Mouse (Mus musculus): Measurements from ENCODE around the gene Srsf2. TPM values are rescaled to one million over a fixed set of nuclear protein-coding genes. Genes with fewer than 3 reads are reported as not detected.
"Not testable (repeated sequence)": the region's sequence is repeated elsewhere in the genome, so short reads cannot be mapped to it uniquely, and the experiment has no call there.

Srsf2 gene
- 100 to 1,000 TPM; 235 to 275 TPM for total RNA-seq (2021)
- long read RNA-seq, experiment 1, transcript Srsf2-201 (3 exons, 1,899 nt), result major isoform, 237 of 294 reads
- long read RNA-seq, experiment 1, partial matches to known transcripts, result 22 of 294 reads
- long read RNA-seq, experiment 1, other reads (novel, unspliced or antisense), result 27 of 294 reads
- long read RNA-seq, experiment 2, transcript Srsf2-201 (3 exons, 1,899 nt), result major isoform, 93 of 122 reads
- long read RNA-seq, experiment 2, partial matches to known transcripts, result 13 of 122 reads
- long read RNA-seq, experiment 2, other reads (novel, unspliced or antisense), result 13 of 122 reads

GRCm38 (mm10) chr11:116852891-116853511 lies at the start of gene Srsf2:
TSS of gene Srsf2 (minus strand) at chr11:116853094.
- peak; percentile 95 to 97 for DNase-seq

GRCm38 (mm10) chr11:116902588-116902987 lies 49.7 kb upstream of the Srsf2 start:
- DNase-seq, result not testable (repeated sequence)

DNA sequence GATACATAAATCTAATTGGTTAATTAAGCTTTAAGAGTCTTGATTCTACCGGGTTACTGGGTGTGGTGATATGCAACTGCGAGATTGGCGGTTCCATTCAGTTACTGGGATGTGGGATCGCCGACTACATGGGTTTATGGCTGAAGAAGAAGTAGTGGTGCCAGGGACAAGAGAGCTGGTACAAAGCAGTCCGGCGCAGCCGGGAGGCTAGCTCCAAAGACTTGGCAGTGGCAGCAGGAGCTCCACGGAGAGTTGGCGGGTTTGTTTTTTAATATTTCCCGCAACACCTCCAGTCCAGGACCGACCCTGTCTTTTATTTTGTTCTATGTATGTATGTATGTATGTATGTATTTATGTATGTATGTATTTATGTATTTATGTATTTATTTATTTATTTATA lies 46.4 kb upstream of the Srsf2 start:
- DNase-seq, result no peak

- DNase-seq, result no peak
These were observed 42.5 kb upstream of the Srsf2 start for GRCm38 (mm10) chr11:116895402-116895801.

DNA sequence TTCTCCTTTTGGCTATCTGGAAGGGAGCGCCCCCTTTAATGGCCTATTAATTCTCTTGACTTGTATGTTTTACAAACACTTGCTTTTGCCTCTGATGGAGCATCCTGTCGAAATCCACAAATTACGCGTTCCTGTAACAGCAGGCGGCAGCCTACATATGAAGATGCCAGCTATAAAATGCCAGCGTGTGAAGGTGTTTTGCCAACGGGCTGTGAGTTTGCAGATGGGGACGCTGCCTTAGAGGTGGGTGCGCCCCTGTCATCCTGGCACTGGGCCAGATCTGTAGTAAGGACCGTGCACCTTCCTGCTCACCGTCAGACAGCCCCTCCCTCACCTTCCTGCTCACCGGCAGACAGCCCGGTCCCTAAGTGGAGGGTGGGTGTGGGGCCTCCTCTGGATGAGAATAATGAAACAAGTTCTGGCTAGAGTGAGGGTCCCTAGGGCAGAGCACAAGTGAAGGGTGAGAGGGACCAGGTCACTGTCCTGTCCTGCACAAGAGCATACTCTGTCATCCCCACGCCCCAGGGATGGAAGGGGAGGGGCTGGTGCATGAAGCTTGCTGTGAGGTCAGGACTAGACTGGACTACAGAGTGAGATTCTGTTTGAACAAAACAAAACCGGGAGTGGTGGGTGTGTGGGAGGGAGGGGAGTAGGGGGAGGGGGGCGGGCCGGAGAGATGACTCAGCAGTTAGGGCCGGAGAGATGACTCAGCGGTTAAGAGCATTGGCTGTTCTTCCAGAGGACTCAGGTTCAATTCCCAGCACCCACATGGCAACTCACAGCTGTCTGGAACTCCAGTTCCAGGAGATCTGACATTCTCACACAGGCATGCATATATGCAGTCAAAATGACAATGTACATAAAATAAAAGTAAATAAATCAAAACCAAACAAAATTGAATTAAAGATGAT lies 40.9 kb upstream of the Srsf2 start:
- DNase-seq, result no peak

- no peak for DNase-seq
These were observed 34.2 kb upstream of the Srsf2 start for GRCm38 (mm10) chr11:116887136-116887535.

DNA sequence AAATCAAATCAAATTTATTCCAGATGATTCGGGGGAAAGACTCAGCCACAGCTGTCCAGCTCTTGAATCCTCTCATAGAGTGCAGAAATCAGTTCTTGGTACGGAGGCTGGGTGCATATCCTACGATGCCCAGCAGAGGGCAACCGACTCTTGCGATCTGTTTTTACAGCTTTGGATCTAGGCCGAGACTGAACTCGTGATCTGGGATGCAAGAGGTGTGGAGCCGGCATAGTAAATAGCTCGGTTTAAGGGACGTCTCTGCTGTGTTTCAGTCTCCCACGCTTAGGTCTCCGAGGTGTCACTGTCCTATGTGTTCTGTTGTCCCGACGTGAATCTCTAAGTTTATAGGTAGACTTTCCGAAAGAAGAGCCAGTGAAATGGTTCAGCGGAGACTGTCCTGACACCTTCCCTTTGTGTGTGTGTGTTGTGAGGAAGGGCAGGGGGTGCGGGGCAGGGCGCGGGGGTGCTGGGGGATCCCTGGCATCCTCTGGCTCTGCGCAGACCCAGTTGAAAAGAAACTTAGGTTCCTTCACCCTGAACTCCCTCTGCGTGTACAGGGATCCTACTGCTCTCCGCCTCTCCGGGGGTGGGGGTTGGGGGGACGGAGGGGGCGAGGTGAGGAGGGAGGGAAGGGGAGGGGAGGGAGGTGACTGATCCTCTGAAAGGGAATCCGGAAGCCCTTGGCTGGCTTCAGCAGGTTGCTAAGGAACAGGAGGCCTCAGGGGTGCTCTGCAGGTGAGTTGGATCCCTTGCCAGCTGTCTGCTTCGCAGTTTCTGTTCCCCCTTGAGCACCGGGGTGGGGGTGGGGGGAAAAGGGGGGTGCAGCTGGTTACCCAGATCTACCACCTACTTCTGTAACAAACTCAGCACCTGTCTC lies 32.6 kb upstream of the Srsf2 start:
- peak; percentile 74 to 77 for DNase-seq

DNA sequence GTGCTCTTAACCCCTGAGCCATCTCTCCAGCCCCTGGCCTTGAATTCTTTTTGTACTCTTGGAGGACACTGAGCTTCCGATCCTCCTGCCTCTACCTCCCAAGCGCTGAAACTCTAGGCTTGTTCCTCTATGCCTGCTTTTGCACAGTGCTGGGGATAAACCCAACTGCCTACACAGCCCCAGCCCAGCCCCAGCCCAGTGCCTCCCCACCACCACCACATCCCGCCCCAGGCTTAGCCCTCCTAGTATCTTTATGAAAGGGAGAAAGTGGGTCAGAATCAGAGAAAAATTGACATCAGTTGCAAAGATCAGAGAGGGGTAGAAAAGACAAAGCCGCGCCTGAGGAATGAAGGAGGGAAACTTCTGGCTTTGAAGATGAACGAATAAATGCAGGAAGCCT lies 31.2 kb upstream of the Srsf2 start:
- DNase-seq, result no peak

DNA sequence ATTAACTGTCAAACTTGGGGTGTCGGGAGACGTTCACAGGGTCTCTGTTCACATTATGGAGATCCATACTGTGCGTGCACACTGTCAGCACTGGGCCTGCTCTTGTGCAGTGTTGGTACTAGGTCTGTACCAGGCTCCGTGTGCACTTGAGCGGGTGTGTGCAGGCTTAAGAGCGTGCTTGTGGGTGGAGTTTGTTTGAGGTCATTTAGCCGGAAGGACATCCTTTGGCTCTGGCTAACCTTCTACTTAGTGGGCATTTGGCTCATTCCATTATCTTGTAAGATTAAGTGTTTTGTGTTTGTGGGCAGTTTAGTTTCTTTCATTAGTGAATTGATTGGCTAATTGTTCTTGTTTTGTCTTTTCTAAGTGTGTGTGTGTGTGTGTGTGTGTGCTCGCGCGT lies 29.6 kb upstream of the Srsf2 start:
- no peak for DNase-seq

GRCm38 (mm10) chr11:116881440-116881839 lies 28.5 kb upstream of the Srsf2 start:
- no peak for DNase-seq

DNA sequence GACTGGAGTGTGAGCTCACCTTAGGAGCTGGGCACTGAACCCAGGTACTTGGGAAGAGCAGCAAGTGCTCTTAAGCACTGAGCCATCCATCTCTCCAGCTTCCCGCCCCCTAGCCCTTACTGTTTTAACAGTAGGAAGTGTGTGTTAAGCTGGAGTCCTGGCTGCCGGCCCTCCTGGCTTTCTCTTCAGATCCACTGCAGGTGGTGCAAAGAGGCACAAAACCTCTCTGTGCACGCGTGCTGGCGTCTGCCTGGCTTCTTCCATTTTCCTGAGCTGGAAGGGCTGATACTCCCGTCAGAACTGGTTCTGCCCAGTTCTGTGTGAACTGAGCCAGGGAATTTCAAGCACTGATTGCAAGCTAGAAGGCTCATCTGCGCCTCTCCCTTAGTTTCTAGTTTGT lies 27.9 kb upstream of the Srsf2 start:
- DNase-seq, result no peak

DNA sequence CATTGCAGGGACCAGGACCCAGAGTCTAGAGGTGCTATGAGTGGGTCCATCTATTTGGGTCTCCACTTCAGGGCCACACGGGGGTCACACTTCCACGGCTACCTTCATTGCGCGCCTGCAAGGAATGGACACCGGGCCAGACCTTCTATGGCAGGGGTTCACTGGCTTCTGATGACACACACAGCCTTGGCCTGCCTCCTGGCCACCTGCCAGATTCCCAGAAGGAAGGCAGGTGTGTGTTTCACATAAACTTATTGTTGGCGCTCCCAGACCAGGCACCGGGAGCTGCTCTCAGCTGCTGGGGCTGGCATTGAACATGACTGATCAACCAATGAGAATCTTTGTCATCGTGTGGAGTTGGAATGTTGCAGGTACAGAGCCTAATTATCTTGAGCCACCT lies 25.6 kb upstream of the Srsf2 start:
- DNase-seq, result peak; percentile 23 to 24

DNA sequence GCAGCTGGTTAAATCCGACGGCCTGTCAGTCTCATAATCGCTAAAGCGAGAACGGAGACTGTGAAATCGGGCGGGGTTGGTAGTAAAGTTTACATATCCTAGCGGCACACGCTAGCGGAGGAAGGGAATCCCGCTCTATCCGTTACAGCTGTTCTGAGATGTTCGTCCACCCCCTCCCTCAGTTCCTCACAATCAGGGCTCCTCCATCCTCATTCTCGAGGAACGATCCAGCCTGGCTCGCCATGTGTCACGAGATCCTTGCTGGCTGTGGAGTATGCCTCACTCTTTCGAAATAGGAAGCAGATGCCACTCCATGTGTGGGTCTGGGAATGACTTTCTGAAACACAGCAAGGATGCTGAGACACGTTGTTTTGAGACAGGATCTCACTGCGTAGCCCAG lies 21.1 kb upstream of the Srsf2 start:
- DNase-seq, result no peak

DNA sequence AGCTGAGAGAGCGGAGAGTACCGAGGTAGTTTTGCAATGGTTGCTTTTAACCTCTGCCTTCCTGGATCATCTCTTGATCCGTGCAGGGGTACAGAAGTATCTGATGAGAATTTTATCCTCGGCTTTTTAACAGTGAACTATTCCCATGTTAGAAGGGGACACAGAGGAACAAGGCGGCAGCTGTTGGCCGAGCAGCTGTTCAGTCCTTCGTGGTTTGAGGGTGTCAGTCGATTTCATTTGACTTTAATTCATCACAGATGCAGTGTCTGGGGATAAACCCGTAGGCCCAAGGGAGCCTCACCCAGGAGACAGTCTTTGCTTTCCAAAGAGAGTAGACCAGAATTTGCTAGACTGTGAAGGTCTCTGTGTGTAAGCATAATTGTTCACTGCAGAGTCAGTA lies 18.6 kb upstream of the Srsf2 start:
- DNase-seq, result no peak

- no peak for DNase-seq
These were observed 16.7 kb upstream of the Srsf2 start for GRCm38 (mm10) chr11:116869641-116870040.

GRCm38 (mm10) chr11:116869223-116869622 lies 16.3 kb upstream of the Srsf2 start:
- no peak for DNase-seq

- DNase-seq, result peak; percentile 25 to 53
These were observed 15.2 kb upstream of the Srsf2 start for GRCm38 (mm10) chr11:116868129-116868528.

DNA sequence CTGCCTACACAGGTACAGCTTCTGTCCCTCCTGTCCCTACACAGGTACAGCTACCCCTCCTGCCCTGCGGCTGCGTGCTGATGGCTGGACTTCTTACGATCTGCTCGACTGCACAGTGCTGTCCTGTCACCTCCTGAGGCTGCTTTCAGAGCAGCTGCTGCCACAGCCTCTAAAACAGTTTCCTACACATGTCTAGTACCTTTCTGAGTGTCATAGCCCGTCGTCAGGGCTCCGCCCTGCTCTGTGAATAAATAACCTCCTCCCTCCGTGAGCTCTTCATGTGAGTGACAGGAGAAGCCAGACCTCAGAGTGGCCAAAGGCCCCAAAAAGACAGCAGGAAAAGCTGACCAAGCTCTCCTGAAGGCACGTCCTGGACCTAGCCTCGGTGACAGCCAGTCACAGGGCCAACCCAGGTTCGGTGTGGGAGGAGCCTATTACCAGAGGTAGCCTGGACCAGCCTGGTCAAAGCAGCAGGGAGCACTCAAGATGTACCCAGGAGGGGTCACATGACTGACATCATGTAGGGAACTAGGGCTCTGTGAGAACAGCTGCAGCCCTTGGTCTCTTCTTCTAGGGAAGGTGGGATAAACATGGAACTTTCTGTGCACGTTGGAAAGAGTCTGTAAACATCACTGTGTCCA lies 13.2 kb upstream of the Srsf2 start:
- DNase-seq, result no peak

GRCm38 (mm10) chr11:116864444-116864843 lies 11.6 kb upstream of the Srsf2 start:
- DNase-seq, result peak; percentile 45 to 57

DNA sequence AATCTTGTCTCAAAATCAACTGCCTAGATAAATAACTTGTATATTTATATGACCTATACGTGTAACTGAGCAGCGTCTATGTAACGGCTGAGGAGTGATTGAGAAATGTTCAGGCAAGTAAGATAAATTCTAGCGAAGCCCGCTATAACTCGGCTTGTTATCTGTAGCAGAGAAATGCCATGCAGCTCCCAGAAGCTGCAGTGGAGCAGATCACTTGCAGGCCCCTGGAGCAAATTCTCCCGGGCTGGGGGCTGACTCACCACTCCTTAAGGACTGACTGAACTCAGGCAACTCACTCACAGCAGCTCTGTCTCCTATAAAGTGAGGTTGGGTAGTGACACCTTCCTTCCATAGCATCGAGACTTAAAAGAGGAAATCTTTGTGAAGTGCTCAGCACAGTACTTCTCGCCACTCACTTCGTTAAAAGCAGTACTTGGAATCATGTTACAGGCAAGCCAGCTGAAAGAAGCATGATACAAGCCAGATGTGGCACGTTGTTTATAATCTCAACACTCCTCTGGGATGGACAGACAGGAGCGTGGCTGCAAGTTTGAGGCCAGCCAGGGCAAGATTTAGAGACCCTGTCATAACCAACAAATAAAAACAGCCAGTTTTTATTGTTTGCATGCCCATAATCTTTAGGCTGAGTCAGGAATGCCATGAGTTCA lies 4.4 kb upstream of the Srsf2 start:
- DNase-seq, result no peak

DNA sequence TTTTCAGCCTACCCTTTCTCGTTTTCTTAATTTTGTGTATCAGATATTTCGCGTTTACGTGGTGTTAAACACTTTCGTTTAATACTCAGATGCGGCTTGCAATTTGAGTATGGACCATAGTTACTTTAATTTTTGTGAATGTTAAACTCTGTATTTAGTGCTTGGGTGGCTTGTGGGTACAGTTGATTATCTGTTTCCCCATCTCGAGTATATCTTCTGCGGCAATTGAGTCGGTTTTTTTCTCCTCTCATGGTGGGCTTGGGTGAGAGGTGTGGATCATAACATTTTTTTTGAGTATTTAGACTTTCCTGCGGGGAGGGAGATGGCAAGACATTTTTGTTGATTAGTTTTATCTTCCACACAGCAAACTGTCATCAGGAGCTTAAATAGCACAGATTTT lies 1.4 kb upstream of the Srsf2 start:
- no peak for DNase-seq

Measured in adrenal gland, postnatal 36 days (tissue).